Mouse (Mus musculus) megakaryocyte, embryonic 14.5 days (primary cell): Measurements from ENCODE around the gene Gm48551. TPM values are rescaled to one million over a fixed set of nuclear protein-coding genes. Genes with fewer than 3 reads are reported as not detected.

ENCODE experiments used
- H3K27me3 ChIP-seq: replicated peaks from 2 replicates; pipeline ENCODE3; 2012; ENCODE audit warnings: inconsistent platforms
- H3K36me3 ChIP-seq: replicated peaks from 2 replicates; pipeline ENCODE3; 2012; ENCODE audit warnings: low read length, inconsistent platforms, mixed read lengths
- H3K4me1 ChIP-seq: 2 replicates; pipeline ENCODE4 v1.6.1; 2012; ENCODE audit warnings: inconsistent platforms
- H3K4me3 ChIP-seq: replicated peaks from 2 replicates; pipeline ENCODE3; 2012; ENCODE audit warnings: moderate library complexity, mild to moderate bottlenecking, inconsistent platforms
- H3K9me3 ChIP-seq: 2 replicates; pipeline ENCODE4 v1.6.1; 2012; ENCODE audit warnings: inconsistent platforms
- FLI1 ChIP-seq: IDR thresholded peaks from 2 replicates; pipeline ENCODE4 v1.6.1; 2012; ENCODE audit warnings: low read length, inconsistent platforms, mixed read lengths
- GATA1 ChIP-seq: IDR thresholded peaks from 3 replicates; pipeline ENCODE4 v1.6.1; 2012; ENCODE audit warnings: mixed read lengths, low read length, inconsistent platforms, borderline replicate concordance
- polyA plus RNA-seq: library from polyadenylated mRNA; stranded (reverse); fragments of >175 nt; gene quantifications from 2 replicates; pipeline ENCODE4 v1.2.3, GENCODE M21; 2012; ENCODE audit warnings: low replicate concordance; ENCODE audit not compliant: insufficient read depth

Gene Gm48551
- polyA plus RNA-seq, 1 experiment: 0.89 TPM

- no peak for TF ChIP-seq GATA1
- TF ChIP-seq FLI1: no peak
- peaks cover 90% of the 10 kb centered on the region for H3K4me1 ChIP-seq
- H3K36me3 ChIP-seq: no peaks in the 10 kb centered on the region
- H3K9me3 ChIP-seq: no peaks in the 10 kb centered on the region
- H3K27me3 ChIP-seq: peaks cover 14% of the 10 kb centered on the region
- H3K4me3 ChIP-seq: peak overlapping the region; percentile 38
Measured at GRCm38 (mm10) chr10:81428507-81428870, 44.2 kb downstream of the Gm48551 start.

- peaks cover 90% of the 10 kb centered on the region for H3K4me1 ChIP-seq
- peaks cover 10% of the 10 kb centered on the region for H3K27me3 ChIP-seq
- peak overlapping the region; percentile 94 for H3K4me3 ChIP-seq
- no peaks in the 10 kb centered on the region for H3K9me3 ChIP-seq
- no peak for TF ChIP-seq GATA1
- TF ChIP-seq FLI1: no peak
- H3K36me3 ChIP-seq: no peaks in the 10 kb centered on the region
Measured at GRCm38 (mm10) chr10:81429092-81429491, 44.8 kb downstream of the Gm48551 start.

GRCm38 (mm10) chr10:81429605-81430061 is 45.4 kb downstream of the Gm48551 start:
- H3K4me1 ChIP-seq: peaks cover 90% of the 10 kb centered on the region

GRCm38 (mm10) chr10:81430141-81430830 is 46.0 kb downstream of the Gm48551 start:
- Histone ChIP-seq H3K9me3 (no peaks in the 10 kb centered on the region), H3K4me3 (peak overlapping the region; percentile 94), H3K36me3 (no peaks in the 10 kb centered on the region), H3K4me1 (peaks cover 90% of the 10 kb centered on the region), H3K27me3 (peaks cover 7% of the 10 kb centered on the region)
- TF ChIP-seq FLI1 (no peak), GATA1 (no peak)

More at GRCm38 (mm10) chr10:81429605-81430061, 45.4 kb downstream of the Gm48551 start:
- TF ChIP-seq FLI1 (no peak), GATA1 (no peak)
- peaks cover 10% of the 10 kb centered on the region for H3K27me3 ChIP-seq
- peak overlapping the region; percentile 94 for H3K4me3 ChIP-seq
- H3K36me3 ChIP-seq: no peaks in the 10 kb centered on the region
- H3K9me3 ChIP-seq: no peaks in the 10 kb centered on the region

GRCm38 (mm10) chr10:81430831-81431525 is 46.7 kb downstream of the Gm48551 start:
- H3K4me1 ChIP-seq: peaks cover 85% of the 10 kb centered on the region
- H3K27me3 ChIP-seq: peaks cover 3% of the 10 kb centered on the region
- H3K4me3 ChIP-seq: peak overlapping the region; percentile 94

GRCm38 (mm10) chr10:81431526-81432168 is 47.4 kb downstream of the Gm48551 start:
- peaks cover 79% of the 10 kb centered on the region for H3K4me1 ChIP-seq

More at GRCm38 (mm10) chr10:81430831-81431525, 46.7 kb downstream of the Gm48551 start:
- no peak for TF ChIP-seq FLI1
- no peak for TF ChIP-seq GATA1
- Histone ChIP-seq H3K9me3 (no peaks in the 10 kb centered on the region), H3K36me3 (no peaks in the 10 kb centered on the region)

GRCm38 (mm10) chr10:81432169-81432867 is 48.1 kb downstream of the Gm48551 start:
- H3K36me3 ChIP-seq: no peaks in the 10 kb centered on the region
- no peaks in the 10 kb centered on the region for H3K9me3 ChIP-seq
- no peak for TF ChIP-seq GATA1
- no peak for TF ChIP-seq FLI1
- peaks cover 2% of the 10 kb centered on the region for H3K27me3 ChIP-seq
- H3K4me1 ChIP-seq: peaks cover 72% of the 10 kb centered on the region
- peak overlapping the region; percentile 88 for H3K4me3 ChIP-seq

More at GRCm38 (mm10) chr10:81431526-81432168, 47.4 kb downstream of the Gm48551 start:
- H3K36me3 ChIP-seq: no peaks in the 10 kb centered on the region
- H3K9me3 ChIP-seq: no peaks in the 10 kb centered on the region
- TF ChIP-seq FLI1 (no peak), GATA1 (no peak)
- peak overlapping the region; percentile 94 for H3K4me3 ChIP-seq
- peaks cover 3% of the 10 kb centered on the region for H3K27me3 ChIP-seq

- Histone ChIP-seq H3K4me3 (peak overlapping the region; percentile 88), H3K27me3 (no peaks in the 10 kb centered on the region), H3K9me3 (no peaks in the 10 kb centered on the region), H3K36me3 (no peaks in the 10 kb centered on the region), H3K4me1 (peaks cover 68% of the 10 kb centered on the region)
- no peak for TF ChIP-seq GATA1
- no peak for TF ChIP-seq FLI1
Measured at GRCm38 (mm10) chr10:81432868-81433262, 48.6 kb downstream of the Gm48551 start.

- Histone ChIP-seq H3K9me3 (no peaks in the 10 kb centered on the region), H3K4me3 (peak overlapping the region; percentile 59), H3K27me3 (no peaks in the 10 kb centered on the region), H3K36me3 (no peaks in the 10 kb centered on the region), H3K4me1 (peaks cover 59% of the 10 kb centered on the region)
- TF ChIP-seq GATA1 (no peak), FLI1 (no peak)
Measured at GRCm38 (mm10) chr10:81433541-81434289, 49.4 kb downstream of the Gm48551 start.
